Mouse (Mus musculus) embryonic fibroblast, embryonic 13.5 days (primary cell): ENCODE data around the gene Tmem181a. TPM values are rescaled to one million over a fixed set of nuclear protein-coding genes. Genes with fewer than 3 reads are reported as not detected.
"Not testable (repeated sequence)": the region's sequence is repeated elsewhere in the genome, so short reads cannot be mapped to it uniquely, and the experiment has no call there.

Source experiments
- H3K27ac ChIP-seq: 2 replicates; pipeline ENCODE4 v1.5.1; 2012; ENCODE audit warnings: low read length, control low read depth, inconsistent platforms; ENCODE audit not compliant: insufficient read depth
- H3K4me1 ChIP-seq: 2 replicates; pipeline ENCODE4 v1.6.1; 2011; ENCODE audit warnings: low read length; ENCODE audit not compliant: control insufficient read depth, insufficient read depth
- H3K4me3 ChIP-seq: 2 replicates; pipeline ENCODE4 v1.5.1; 2011; ENCODE audit warnings: mild to moderate bottlenecking, control low read depth, low read length; ENCODE audit not compliant: insufficient read depth
- polyA plus RNA-seq: library from polyadenylated mRNA; stranded (reverse); fragments of >200 nt; gene quantifications from 2 replicates; pipeline ENCODE4 v1.2.4, GENCODE M21; 2011; ENCODE audit warnings: low read depth; ENCODE audit not compliant: missing spikeins, insufficient read length

The Tmem181a gene
- polyA plus RNA-seq, 1 experiment, result 29.0 TPM

- not testable (repeated sequence) for H3K4me1 ChIP-seq, H3K27ac ChIP-seq, H3K4me3 ChIP-seq
Measured at GRCm38 (mm10) chr17:6325021-6325420, 68.4 kb downstream of the Tmem181a start.

- not testable (repeated sequence) for H3K4me3 ChIP-seq, H3K27ac ChIP-seq, H3K4me1 ChIP-seq
Measured at GRCm38 (mm10) chr17:6325543-6325942, 68.9 kb downstream of the Tmem181a start.

GRCm38 (mm10) chr17:6327554-6327953 is 70.9 kb downstream of the Tmem181a start:
- not testable (repeated sequence) for H3K4me1 ChIP-seq, H3K27ac ChIP-seq, H3K4me3 ChIP-seq

GRCm38 (mm10) chr17:6328997-6329396 is 72.3 kb downstream of the Tmem181a start:
- not testable (repeated sequence) for H3K4me1 ChIP-seq, H3K27ac ChIP-seq, H3K4me3 ChIP-seq

GRCm38 (mm10) chr17:6342606-6343294 is 86.1 kb downstream of the Tmem181a start:
- not testable (repeated sequence) for H3K27ac ChIP-seq, H3K4me1 ChIP-seq, H3K4me3 ChIP-seq

GRCm38 (mm10) chr17:6355256-6355655 is 98.6 kb downstream of the Tmem181a start:
- H3K4me3 ChIP-seq, H3K27ac ChIP-seq, H3K4me1 ChIP-seq: not testable (repeated sequence)

Other genes starting within 250 kb of the Tmem181a start
- 4.5 and 4.7 TPM in 2 replicates for gene Serac1, start 177.1 kb upstream of the Tmem181a start, polyA plus RNA-seq
- gene Gtf2h5, start 177.1 kb upstream of the Tmem181a start, polyA plus RNA-seq, result 69.2 and 75.1 TPM in 2 replicates
- 164 and 243 TPM in 2 replicates for gene Tulp4, start 150.4 kb upstream of the Tmem181a start, polyA plus RNA-seq
- 1.6 and 1.8 TPM in 2 replicates for gene Dynlt1a, start 60.6 kb downstream of the Tmem181a start, polyA plus RNA-seq
- 211 and 221 TPM in 2 replicates for gene Dynlt1b, start 173.3 kb downstream of the Tmem181a start, polyA plus RNA-seq